In genomic region chr2:166960648-166961330, GRCm38 (mm10) we compare ENCODE assay signal across 13 mouse cellular contexts. TPM values are rescaled to one million over a fixed set of nuclear protein-coding genes. Genes with fewer than 3 reads are reported as not detected.
A peak's percentile ranks its signal among the peaks of the same experiment; 100 is the strongest.
DNase-seq lines count a peak whose midpoint lies in the region; ATAC-seq and TF ChIP-seq lines count a peak whose summit lies in the region.
"Had no signal": no experiment of that assay in that cellular context is flagged by ENCODE, and none has a peak within 500 bp of the region (broad histone marks: within the 10 kb centered on the region; RNA-seq: fewer than 3 reads in every experiment).

No protein-coding gene starts in this region.

- peaks cover 71% of the 10 kb centered on the region for H3K36me3 ChIP-seq in limb, embryonic 12.5 days
- peaks cover 80% of the 10 kb centered on the region for H3K36me3 ChIP-seq in limb, embryonic 10.5 days
- peaks cover 49% of the 10 kb centered on the region for H3K36me3 ChIP-seq in midbrain, embryonic 13.5 days

- peak overlapping the region; percentile 8; the same call in 1 of the 2 replicates for H3K9ac ChIP-seq in limb, embryonic 12.5 days (replicated peaks)
- no peak overlapping the region for H3K9ac ChIP-seq in midbrain, embryonic 13.5 days (replicated peaks)
- H3K9ac ChIP-seq: embryonic facial prominence, embryonic 15.5 days; lung, embryonic 15.5 days had no signal

- peak; percentile 35 for DNase-seq in gastrocnemius, adult 2 months
- no peak for DNase-seq in gastrocnemius, postnatal 36 days
- no peak for DNase-seq in limb, embryonic 10.5 days (ENCODE audit: low spot score)
- DNase-seq in brain, adult 2 months (ENCODE audit: low read depth, low spot score) = peak; percentile 37
- DNase-seq in kidney, postnatal 36 days = peak; percentile 75 to 80
- DNase-seq in urinary bladder, postnatal 10 days (ENCODE audit: low spot score) = no peak
- DNase-seq: left cerebral cortex, postnatal 4 days had no signal

- WGBS in limb, embryonic 12.5 days = 85% methylated on average over 8 of the region's 8 CpGs
- 90% methylated on average over 8 of the region's 8 CpGs for WGBS in limb, embryonic 10.5 days
- WGBS in midbrain, embryonic 13.5 days = 92% methylated on average over 8 of the region's 8 CpGs

- H3K4me1 ChIP-seq in limb, embryonic 12.5 days (replicated peaks) = no peaks in the 10 kb centered on the region
- no peaks in the 10 kb centered on the region; the same call in 1 of the 2 replicates for H3K4me1 ChIP-seq in limb, embryonic 10.5 days
- no peaks in the 10 kb centered on the region for H3K4me1 ChIP-seq in midbrain, embryonic 13.5 days (replicated peaks)
- H3K4me1 ChIP-seq: embryonic facial prominence, embryonic 15.5 days; lung, embryonic 15.5 days; midbrain, embryonic 10.5 days had no signal

- no peaks in the 10 kb centered on the region for H3K9me3 ChIP-seq in limb, embryonic 12.5 days
- no peaks in the 10 kb centered on the region for H3K9me3 ChIP-seq in limb, embryonic 10.5 days (replicated peaks)
- H3K9me3 ChIP-seq in midbrain, embryonic 13.5 days = no peaks in the 10 kb centered on the region
- H3K9me3 ChIP-seq: embryonic facial prominence, embryonic 15.5 days; lung, embryonic 15.5 days; midbrain, embryonic 10.5 days had no signal

- H3K4me2 ChIP-seq in limb, embryonic 12.5 days = no peak overlapping the region
- H3K4me2 ChIP-seq in midbrain, embryonic 13.5 days (replicated peaks) = no peak overlapping the region
- H3K4me2 ChIP-seq: embryonic facial prominence, embryonic 15.5 days; lung, embryonic 15.5 days had no signal

- no peaks in the 10 kb centered on the region for H3K27me3 ChIP-seq in limb, embryonic 12.5 days
- H3K27me3 ChIP-seq in limb, embryonic 10.5 days (ENCODE audit: low read depth, poor library complexity, severe bottlenecking) = no peaks in the 10 kb centered on the region
- H3K27me3 ChIP-seq in midbrain, embryonic 13.5 days = no peaks in the 10 kb centered on the region
- H3K27me3 ChIP-seq: embryonic facial prominence, embryonic 15.5 days; lung, embryonic 15.5 days had no signal

- TF ChIP-seq CTCF in gastrocnemius, adult 2 months (IDR thresholded peaks at IDR 0.05) = no peak

- H3K4me3 ChIP-seq in gastrocnemius, adult 2 months = no peak overlapping the region
- no peak overlapping the region for H3K4me3 ChIP-seq in limb, embryonic 12.5 days (replicated peaks)
- no peak overlapping the region for H3K4me3 ChIP-seq in limb, embryonic 10.5 days
- no peak overlapping the region for H3K4me3 ChIP-seq in midbrain, embryonic 13.5 days (replicated peaks)
- H3K4me3 ChIP-seq: embryonic facial prominence, embryonic 15.5 days; lung, embryonic 15.5 days; midbrain, embryonic 10.5 days had no signal

- ATAC-seq in limb, embryonic 12.5 days (ENCODE audit: insufficient number of reproducible peaks, insufficient read depth, low FRiP score, low TSS enrichment, low read depth) = no peak
- no peak for ATAC-seq in midbrain, embryonic 13.5 days
- ATAC-seq: forebrain, embryonic 14.5 days had no signal

- H3K27ac ChIP-seq in gastrocnemius, adult 2 months = peak overlapping the region; percentile 59
- no peak overlapping the region for H3K27ac ChIP-seq in limb, embryonic 12.5 days
- H3K27ac ChIP-seq in limb, embryonic 10.5 days = no peak overlapping the region
- H3K27ac ChIP-seq in midbrain, embryonic 13.5 days = no peak overlapping the region
- H3K27ac ChIP-seq: embryonic facial prominence, embryonic 15.5 days; lung, embryonic 15.5 days; midbrain, embryonic 10.5 days had no signal

- intact Hi-C loops in gastrocnemius, adult 2 months (cut with DNase I) = no loop called here
- intact Hi-C loops in gastrocnemius, postnatal 36 days (cut with DNase I) = no loop called here

RNA-seq across cellular contexts. Expression of gene Stau1, which starts 35.3 kb away (rescaled TPM):
- total RNA-seq in gastrocnemius, adult 2 months (2021) = 10 to 100 TPM; 35.3 to 37.0 TPM
- total RNA-seq in gastrocnemius, postnatal 36 days (2021) = 10 to 100 TPM; 30.9 to 33.6 TPM
- polyA plus RNA-seq in limb, embryonic 12.5 days (2016; fragmentation: Nextera tagmentation; extraction: Ambion mirVana) = 113 and 120 TPM in 2 replicates
- 87.9 and 98.3 TPM in 2 replicates for polyA plus RNA-seq in limb, embryonic 10.5 days (2016; fragmentation: Nextera tagmentation; extraction: Ambion mirVana)
- polyA plus RNA-seq in midbrain, embryonic 13.5 days (2015; fragmentation: Nextera tagmentation; extraction: Ambion mirVana) = 119 and 121 TPM in 2 replicates

RNA-seq across cellular contexts. Expression of gene Ddx27, which starts 54.2 kb away (rescaled TPM):
- 10 to 100 TPM in 1 of 2 experiments, 1 to 10 TPM in 1; 9.3 to 10.1 TPM for total RNA-seq in gastrocnemius, adult 2 months (2021)
- total RNA-seq in gastrocnemius, postnatal 36 days (2021) = 1 to 10 TPM; 6.1 to 8.3 TPM
- 62.8 and 65.1 TPM in 2 replicates for polyA plus RNA-seq in limb, embryonic 12.5 days (2016; fragmentation: Nextera tagmentation; extraction: Ambion mirVana)
- polyA plus RNA-seq in limb, embryonic 10.5 days (2016; fragmentation: Nextera tagmentation; extraction: Ambion mirVana) = 68.6 and 77.0 TPM in 2 replicates
- 40.3 TPM in 2 replicates for polyA plus RNA-seq in midbrain, embryonic 13.5 days (2015; fragmentation: Nextera tagmentation; extraction: Ambion mirVana)

RNA-seq across cellular contexts. Expression of gene Cse1l, which starts 54.9 kb away (rescaled TPM):
- total RNA-seq in gastrocnemius, adult 2 months (2021) = 10 to 100 TPM; 55.6 to 57.4 TPM
- 10 to 100 TPM; 46.2 to 50.9 TPM for total RNA-seq in gastrocnemius, postnatal 36 days (2021)
- 169 and 172 TPM in 2 replicates for polyA plus RNA-seq in limb, embryonic 12.5 days (2016; fragmentation: Nextera tagmentation; extraction: Ambion mirVana)
- 211 and 223 TPM in 2 replicates for polyA plus RNA-seq in limb, embryonic 10.5 days (2016; fragmentation: Nextera tagmentation; extraction: Ambion mirVana)
- 113 and 116 TPM in 2 replicates for polyA plus RNA-seq in midbrain, embryonic 13.5 days (2015; fragmentation: Nextera tagmentation; extraction: Ambion mirVana)

Comparison
In these comparisons a context has a peak if more than half of its experiments do, and no peak if none do; other contexts are left out.
1. DNase-seq: peak in gastrocnemius, adult 2 months (single experiment), brain, adult 2 months (single experiment) and kidney, postnatal 36 days (2 of 2); none in gastrocnemius, postnatal 36 days (0 of 2), limb, embryonic 10.5 days (single experiment) and urinary bladder, postnatal 10 days (single experiment).